Mouse (Mus musculus) olfactory bulb, adult 2 months (tissue): ENCODE data around the gene Ece1.

Source experiments
- CTCF ChIP-seq: fragments of 200-500 bp; IDR thresholded peaks from 2 replicates; pipeline ENCODE4 v1.5.1; 2012; ENCODE audit warnings: low read depth, mild to moderate bottlenecking, low read length, moderate library complexity; ENCODE audit not compliant: insufficient read depth
- POLR2A ChIP-seq: fragments of 200-500 bp; IDR thresholded peaks from 2 replicates; pipeline ENCODE4 v1.6.1; 2012; ENCODE audit warnings: mild to moderate bottlenecking, low read depth, low read length, moderate library complexity; ENCODE audit not compliant: insufficient read depth

DNA sequence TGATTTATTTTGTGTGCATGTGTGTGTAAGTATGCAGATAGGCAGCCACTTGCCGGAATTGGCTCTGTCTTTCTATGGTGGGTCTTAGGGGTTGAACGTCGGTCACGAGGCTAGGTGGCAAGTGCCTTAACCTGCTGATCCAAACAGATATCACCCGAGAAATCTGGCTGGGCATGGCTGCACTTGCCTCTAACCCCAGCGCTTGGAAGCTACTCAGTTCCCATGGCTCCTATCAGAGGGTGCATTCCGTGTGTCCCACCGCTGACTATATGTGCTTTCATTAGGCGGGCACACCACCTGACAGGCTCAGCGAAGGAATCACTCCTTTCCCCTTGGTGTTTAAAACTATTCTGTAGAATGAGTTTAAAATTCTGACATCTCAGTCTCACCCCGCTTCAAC lies 30.4 kb upstream of the Ece1 start:
- no peak for TF ChIP-seq CTCF
- TF ChIP-seq POLR2A: no peak
